Mouse (Mus musculus): ENCODE data around the gene Fsip1.

Gene Fsip1

DNA sequence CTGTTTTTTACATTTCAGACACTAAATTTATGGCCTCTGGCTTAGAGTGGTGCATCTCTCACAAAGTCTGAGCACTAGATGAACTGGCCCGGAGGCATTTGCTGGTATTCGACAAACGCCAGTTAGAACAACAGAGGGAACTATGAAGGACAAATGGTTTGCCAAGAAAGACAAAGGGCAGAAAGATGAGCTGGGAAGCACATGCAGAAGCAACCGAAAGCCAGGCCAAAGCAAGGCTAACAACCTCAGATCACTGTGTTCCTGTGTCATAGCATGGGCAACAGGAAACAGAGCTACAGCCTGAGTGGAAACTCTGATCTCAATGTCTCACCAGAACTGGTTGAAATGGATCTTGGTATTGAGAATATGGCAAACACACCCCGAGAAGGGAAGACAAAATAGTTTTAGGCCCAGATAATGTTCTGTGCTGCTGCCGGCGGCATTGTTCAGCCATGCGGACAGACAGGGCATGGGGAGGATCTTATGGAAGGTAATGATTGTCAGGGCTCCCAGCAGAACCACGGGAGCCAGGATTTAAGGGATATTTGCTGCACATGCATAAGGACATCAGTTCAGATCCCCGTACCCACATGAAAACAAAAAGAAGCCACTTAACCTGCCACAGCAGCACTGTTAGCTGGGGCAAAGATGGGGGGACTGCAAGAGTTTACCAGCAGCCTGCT, 169.6 kb downstream of the Fsip1 start:
- no peak for DNase-seq (ENCODE audit: low read depth, low spot score)

DNA sequence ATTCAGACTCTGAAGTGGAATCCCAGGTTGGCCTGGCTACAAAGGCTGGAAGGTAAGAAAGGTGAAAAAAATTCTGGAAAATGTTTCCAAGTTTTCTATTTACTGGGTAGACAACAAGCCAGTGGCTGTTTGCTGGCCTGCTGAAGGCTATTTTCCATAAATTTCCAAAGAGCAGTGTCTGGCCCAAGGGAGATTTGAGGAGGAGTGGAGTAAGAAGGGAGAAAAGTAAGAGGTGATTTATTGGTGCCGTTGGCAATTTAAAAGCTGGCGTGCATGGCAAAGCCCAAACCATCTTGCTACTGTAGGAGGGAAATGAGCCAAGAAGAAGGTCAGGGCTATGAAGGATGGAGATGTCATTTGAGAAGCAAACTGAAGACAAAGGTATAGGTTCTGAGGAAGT, 171.1 kb downstream of the Fsip1 start:
- DNase-seq (ENCODE audit: low read depth, low spot score), result no peak

DNA sequence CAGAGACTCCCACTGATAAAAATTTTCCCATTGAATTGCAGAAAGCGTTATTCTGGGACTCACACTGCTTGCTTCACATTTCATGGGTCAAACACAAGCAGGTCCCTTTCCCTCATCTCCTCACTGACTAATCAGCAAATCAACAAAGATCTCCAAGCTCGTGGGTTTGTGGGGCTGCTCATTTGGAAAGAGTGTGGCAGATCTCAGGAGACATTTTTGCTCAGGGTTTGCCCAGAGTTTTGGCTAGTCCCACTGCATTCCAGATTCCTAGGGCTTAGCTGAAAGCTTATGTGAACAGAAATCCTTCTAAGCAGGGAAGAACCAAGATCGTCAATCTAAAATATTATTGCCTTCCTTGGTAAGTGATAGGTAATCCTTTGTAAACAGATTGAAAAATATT, 172.1 kb downstream of the Fsip1 start:
- DNase-seq (ENCODE audit: low read depth, low spot score), result no peak

DNA sequence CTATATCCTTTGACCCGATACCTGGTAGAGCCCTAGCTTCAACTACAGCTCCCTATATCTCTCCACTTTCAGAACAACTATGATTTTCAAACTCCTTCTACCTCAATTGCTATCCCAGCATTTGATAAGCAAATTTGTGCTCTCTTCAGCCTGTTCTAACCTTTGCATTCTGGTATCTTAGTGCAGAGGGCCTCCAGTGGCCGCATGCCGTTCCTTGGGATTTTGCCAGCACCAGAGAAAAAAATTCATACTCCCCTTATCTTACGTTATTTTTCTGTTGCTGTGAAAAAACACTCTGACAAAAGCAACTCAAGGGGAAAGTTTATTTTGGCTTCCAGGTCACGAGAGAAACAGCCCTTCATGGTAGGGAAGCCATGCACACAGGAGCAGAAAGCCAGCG, 173.1 kb downstream of the Fsip1 start:
- no peak for DNase-seq (ENCODE audit: low read depth, low spot score)

DNA sequence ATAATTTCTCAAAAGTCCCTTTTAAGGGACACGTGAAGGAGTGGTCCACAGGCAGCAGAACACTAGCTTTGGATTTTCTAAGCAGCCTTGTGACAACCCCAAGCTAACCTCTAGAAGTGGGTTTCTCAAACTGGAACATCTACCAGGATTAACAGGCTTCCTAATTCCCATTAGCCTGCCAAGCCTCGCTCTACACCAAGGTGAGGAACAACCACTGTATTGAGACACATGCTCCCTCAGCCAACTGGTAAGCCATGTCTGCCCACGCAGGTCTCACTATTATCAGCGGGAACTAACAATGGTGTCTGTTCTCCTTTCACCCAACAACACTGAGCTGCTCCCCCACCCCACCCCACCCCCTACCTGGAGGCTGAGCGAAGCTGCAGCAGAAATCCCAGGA, 175.2 kb downstream of the Fsip1 start:
- DNase-seq (ENCODE audit: low read depth, low spot score), result no peak

Measured in A20 (cell line).